Mouse (Mus musculus) megakaryocyte, embryonic 14.5 days (primary cell): ENCODE measurements around the gene Tmem213.

Experiments used
- FLI1 ChIP-seq: IDR thresholded peaks from 2 replicates; pipeline ENCODE4 v1.6.1; 2012; ENCODE audit warnings: low read length, inconsistent platforms, mixed read lengths
- GATA1 ChIP-seq: IDR thresholded peaks from 3 replicates; pipeline ENCODE4 v1.6.1; 2012; ENCODE audit warnings: mixed read lengths, low read length, inconsistent platforms, borderline replicate concordance

- TF ChIP-seq GATA1 (no peak), FLI1 (no peak)
Measured at GRCm38 (mm10) chr6:38160102-38160501, 51.0 kb downstream of the Tmem213 start.
